Mouse (Mus musculus): ENCODE measurements around the gene Katnal1.

Gene Katnal1

DNA sequence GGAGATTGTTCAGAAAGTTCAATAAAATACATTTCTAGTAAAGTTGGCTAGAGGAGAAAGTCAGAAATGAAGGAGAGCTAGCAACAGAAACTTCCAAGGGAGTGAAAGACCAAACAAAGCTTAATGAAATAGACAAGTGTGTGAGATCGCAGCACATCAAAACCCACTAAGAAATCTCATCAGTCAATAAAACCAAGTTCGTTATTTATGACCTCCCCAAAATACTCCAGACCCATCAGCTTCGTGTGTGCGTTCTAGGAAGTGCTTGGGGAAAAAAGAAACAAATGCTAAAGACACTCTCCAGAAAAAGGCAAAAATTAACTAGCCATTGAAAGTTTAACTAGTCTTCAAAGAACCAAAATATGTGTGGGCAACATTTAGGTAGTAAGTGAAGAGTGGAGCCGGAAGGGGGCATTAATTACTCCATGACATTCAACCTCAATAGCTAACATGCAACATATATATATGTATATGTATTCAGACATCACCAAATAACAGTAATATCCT, 1.4 kb downstream of the Katnal1 start:
- no peak for DNase-seq (ENCODE audit: low read depth, low spot score)

- DNase-seq (ENCODE audit: low read depth, low spot score), result no peak
Observed at GRCm38 (mm10) chr5:148924586-148924985, 4.5 kb downstream of the Katnal1 start.

GRCm38 (mm10) chr5:148924051-148924450, 5.1 kb downstream of the Katnal1 start:
- DNase-seq (ENCODE audit: low read depth, low spot score), result no peak

- no peak for DNase-seq (ENCODE audit: low read depth, low spot score)
Observed at GRCm38 (mm10) chr5:148923408-148923807, 5.7 kb downstream of the Katnal1 start.

- no peak for DNase-seq (ENCODE audit: low read depth, low spot score)
Observed at GRCm38 (mm10) chr5:148922773-148923172, 6.3 kb downstream of the Katnal1 start.

GRCm38 (mm10) chr5:148918049-148918448, 11.1 kb downstream of the Katnal1 start:
- no peak for DNase-seq (ENCODE audit: low read depth, low spot score)

GRCm38 (mm10) chr5:148916775-148917174, 12.3 kb downstream of the Katnal1 start:
- no peak for DNase-seq (ENCODE audit: low read depth, low spot score)

DNA sequence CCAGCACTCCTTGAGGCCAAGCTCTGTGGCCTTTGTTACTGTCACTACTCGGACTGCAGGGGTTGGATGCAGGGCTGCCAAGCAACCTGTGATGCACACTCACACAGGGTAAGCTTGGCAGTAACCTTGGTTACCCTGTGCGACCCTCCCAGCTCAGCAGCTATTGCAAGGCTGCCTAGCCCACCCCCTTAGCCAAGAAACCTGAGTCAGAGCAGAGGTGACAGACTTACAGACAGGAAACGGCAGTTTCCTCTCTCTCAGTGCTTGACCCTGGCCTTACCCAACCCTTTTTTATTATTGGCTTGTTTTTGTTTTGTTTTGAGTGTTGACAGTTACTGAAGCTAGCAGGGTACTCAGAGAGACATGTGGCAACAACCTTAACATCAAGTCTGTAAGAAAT, 16.9 kb downstream of the Katnal1 start:
- no peak for DNase-seq (ENCODE audit: low read depth, low spot score)

DNA sequence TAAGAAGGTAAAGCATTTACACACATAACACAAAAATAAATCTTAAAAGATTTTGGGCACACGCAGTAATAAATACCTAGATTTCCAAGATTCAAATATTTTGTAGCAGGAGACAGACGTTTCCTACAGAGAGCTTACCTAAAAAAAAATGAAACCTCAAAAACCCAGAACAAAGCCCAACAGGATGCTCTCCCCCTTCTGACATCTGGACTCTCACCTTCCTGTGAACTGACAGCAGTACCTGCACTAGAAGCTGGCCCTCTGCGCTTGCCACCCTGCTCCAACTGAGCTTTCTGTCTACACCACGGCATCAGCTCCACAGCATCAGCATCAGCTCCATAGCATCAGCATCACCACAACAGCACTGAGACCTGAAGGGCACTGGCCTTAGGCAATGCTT, 19.1 kb downstream of the Katnal1 start:
- DNase-seq (ENCODE audit: low read depth, low spot score), result no peak

- DNase-seq (ENCODE audit: low read depth, low spot score), result no peak
Observed at GRCm38 (mm10) chr5:148909402-148909801, 19.7 kb downstream of the Katnal1 start.

GRCm38 (mm10) chr5:148909057-148909395, 20.1 kb downstream of the Katnal1 start:
- no peak for DNase-seq (ENCODE audit: low read depth, low spot score)

- no peak for DNase-seq (ENCODE audit: low read depth, low spot score)
Observed at GRCm38 (mm10) chr5:148908191-148909056, 20.7 kb downstream of the Katnal1 start.

- DNase-seq (ENCODE audit: low read depth, low spot score), result no peak
Observed at GRCm38 (mm10) chr5:148906305-148906704, 22.8 kb downstream of the Katnal1 start.

GRCm38 (mm10) chr5:148904846-148905245, 24.3 kb downstream of the Katnal1 start:
- DNase-seq (ENCODE audit: low read depth, low spot score), result no peak

GRCm38 (mm10) chr5:148899361-148899760, 29.8 kb downstream of the Katnal1 start:
- no peak for DNase-seq (ENCODE audit: low read depth, low spot score)

GRCm38 (mm10) chr5:148897941-148898417, 31.1 kb downstream of the Katnal1 start:
- no peak for DNase-seq (ENCODE audit: low read depth, low spot score)

DNA sequence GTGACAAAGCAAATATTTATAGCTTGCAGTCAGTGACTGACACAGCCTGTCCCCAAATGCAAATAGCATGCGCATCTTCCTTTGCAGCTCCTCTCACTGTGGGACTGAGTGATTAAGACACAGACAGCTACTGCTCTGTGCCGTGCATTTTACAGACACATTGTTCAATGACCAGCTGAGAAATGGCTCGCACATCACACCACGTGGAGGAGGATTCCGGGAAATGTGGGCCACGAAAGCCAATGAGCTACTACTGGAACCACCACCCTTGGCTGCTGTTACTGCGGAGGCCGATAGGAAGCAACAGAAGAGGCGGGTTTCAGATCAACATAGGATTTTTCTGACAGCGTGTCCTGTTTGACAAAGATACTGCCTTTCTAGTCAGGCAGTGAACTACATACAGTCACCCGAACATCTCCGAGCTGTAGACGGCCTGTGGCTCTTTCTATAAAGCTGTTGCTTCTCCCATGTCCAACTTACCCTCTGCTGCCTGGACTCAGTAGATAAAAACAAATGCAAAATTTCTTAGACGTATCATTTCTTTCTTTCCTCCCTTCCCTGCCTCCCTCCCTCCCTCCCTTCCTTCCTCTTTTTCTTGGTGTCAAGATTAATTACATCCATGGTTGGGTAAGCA, 31.9 kb downstream of the Katnal1 start:
- no peak for DNase-seq (ENCODE audit: low read depth, low spot score)

- no peak for DNase-seq (ENCODE audit: low read depth, low spot score)
Observed at GRCm38 (mm10) chr5:148896515-148896914, 32.6 kb downstream of the Katnal1 start.

DNA sequence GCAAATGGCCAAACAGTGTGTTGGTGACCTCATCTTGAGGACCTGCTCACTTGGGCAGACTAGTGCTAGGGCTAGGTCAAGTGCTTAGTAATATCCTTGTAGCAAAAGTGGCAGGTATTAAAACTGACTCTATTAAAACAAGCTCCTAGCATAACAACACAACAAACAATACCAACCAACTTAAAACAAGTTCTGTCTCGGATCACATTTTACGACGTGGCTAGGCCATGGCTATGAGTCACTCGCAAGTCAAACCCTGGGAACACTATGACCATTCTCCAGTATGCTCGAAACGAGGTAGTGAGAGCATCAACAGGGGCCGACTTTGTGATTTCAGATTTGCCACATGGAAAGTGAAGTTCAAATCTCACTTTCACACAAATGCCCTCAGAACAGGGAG, 33.3 kb downstream of the Katnal1 start:
- no peak for DNase-seq (ENCODE audit: low read depth, low spot score)

DNA sequence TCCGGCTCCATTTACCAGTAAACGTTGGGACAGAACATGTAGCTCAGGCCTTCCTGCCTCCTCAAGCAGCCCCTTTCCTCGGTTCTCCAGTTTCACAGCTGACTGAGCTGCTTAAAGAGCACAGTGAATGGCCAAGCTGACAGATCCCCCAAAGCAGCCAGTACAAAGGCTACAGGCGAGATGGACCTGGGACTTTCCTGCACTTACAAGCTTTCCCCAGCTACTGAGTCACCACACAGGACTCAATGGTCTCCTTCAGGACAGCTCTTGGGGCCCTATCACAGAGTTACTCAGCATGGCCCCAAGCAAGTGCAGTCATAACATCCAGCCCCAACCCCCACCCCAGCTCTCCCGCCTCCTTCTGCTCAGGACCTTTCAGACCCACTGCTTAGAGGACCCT, 34.1 kb downstream of the Katnal1 start:
- DNase-seq (ENCODE audit: low read depth, low spot score), result no peak

DNA sequence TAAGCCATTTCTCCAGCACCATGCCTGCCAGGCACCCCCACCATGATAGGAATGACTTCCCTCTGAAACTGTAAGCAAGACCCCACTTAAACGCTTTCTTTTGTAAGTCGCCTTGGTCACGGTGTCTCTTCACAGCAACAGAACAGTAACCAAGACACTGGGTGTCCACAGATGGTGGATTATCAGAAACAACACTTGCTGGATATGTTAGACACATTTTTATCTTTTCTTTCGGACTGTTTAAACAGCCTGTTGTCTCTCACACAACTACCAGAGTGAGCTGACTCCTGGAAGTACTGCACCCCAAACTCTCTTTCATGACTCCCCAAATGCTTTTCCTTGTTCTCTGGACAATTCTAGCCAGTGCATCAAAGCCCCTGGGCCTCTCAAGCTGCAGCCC, 38.9 kb downstream of the Katnal1 start:
- no peak for DNase-seq (ENCODE audit: low read depth, low spot score)

GRCm38 (mm10) chr5:148888032-148888431, 41.1 kb downstream of the Katnal1 start:
- no peak for DNase-seq (ENCODE audit: low read depth, low spot score)

All from embryo, embryonic 11.5 days (tissue).